Mouse (Mus musculus) spleen, adult 2 months (tissue): ENCODE data around the gene Oas1e.

Experiments
- CTCF ChIP-seq: fragments of 200-500 bp; IDR thresholded peaks from 2 replicates; pipeline ENCODE4 v1.5.1; 2011; ENCODE audit warnings: mild to moderate bottlenecking, inconsistent platforms; ENCODE audit not compliant: insufficient read depth, insufficient read length, insufficient replicate concordance; ENCODE audit errors: extremely low read depth
- POLR2A ChIP-seq: fragments of 200-500 bp; IDR thresholded peaks from 2 replicates; pipeline ENCODE4 v1.6.1; 2011; ENCODE audit warnings: low read depth, low read length, inconsistent platforms

- TF ChIP-seq CTCF (no peak), POLR2A (no peak)
Measured at GRCm38 (mm10) chr5:120782446-120782845, 12.9 kb downstream of the Oas1e start.
